ENCODE assay signal across 15 mouse cellular contexts in genomic region chr2:180288966-180289365, GRCm38 (mm10). TPM values are rescaled to one million over a fixed set of nuclear protein-coding genes. Genes with fewer than 3 reads are reported as not detected.
DNase-seq lines count a peak whose midpoint lies in the region; ATAC-seq lines count a peak whose summit lies in the region.
"Had no signal": no experiment of that assay in that cellular context is flagged by ENCODE, and none has a peak within 500 bp of the region (broad histone marks: within the 10 kb centered on the region; RNA-seq: fewer than 3 reads in every experiment).

No protein-coding gene starts in this region.

- H3K36me3 ChIP-seq in hindbrain, embryonic 10.5 days, result no peaks in the 10 kb centered on the region
- no peaks in the 10 kb centered on the region for H3K36me3 ChIP-seq in hindbrain, embryonic 12.5 days
- H3K36me3 ChIP-seq in neural tube, embryonic 15.5 days, result no peaks in the 10 kb centered on the region
- no peaks in the 10 kb centered on the region for H3K36me3 ChIP-seq in limb, embryonic 11.5 days (ENCODE audit: control insufficient read depth, insufficient read depth, low read length)
- H3K36me3 ChIP-seq: heart, embryonic 12.5 days had no signal

- H3K9ac ChIP-seq in hindbrain, embryonic 12.5 days, result no peak overlapping the region
- H3K9ac ChIP-seq in neural tube, embryonic 15.5 days (replicated peaks), result no peak overlapping the region
- H3K9ac ChIP-seq in limb, embryonic 11.5 days (ENCODE audit: low read length), result no peak overlapping the region; the same call in 1 of the 2 replicates
- H3K9ac ChIP-seq: liver, embryonic 14.5 days had no signal

- H3K4me2 ChIP-seq in hindbrain, embryonic 12.5 days (replicated peaks), result no peak overlapping the region
- H3K4me2 ChIP-seq in neural tube, embryonic 15.5 days, result no peak overlapping the region
- H3K4me2 ChIP-seq in limb, embryonic 11.5 days (ENCODE audit: low read depth, severe bottlenecking), result no peak overlapping the region
- H3K4me2 ChIP-seq: heart, embryonic 12.5 days had no signal

- ATAC-seq in hindbrain, embryonic 12.5 days (ENCODE audit: low FRiP score), result no peak
- no peak for ATAC-seq in neural tube, embryonic 15.5 days (ENCODE audit: low FRiP score)
- ATAC-seq in limb, embryonic 11.5 days (ENCODE audit: insufficient number of reproducible peaks, low FRiP score, low TSS enrichment, low read depth), result 0 out of 2 replicates have a peak, but pooled peaks have one; percentile 23
- ATAC-seq in megakaryocyte-erythroid progenitor cell, adult 5-6 weeks (replicated peaks; ENCODE audit: low FRiP score, low TSS enrichment, poor library complexity, severe bottlenecking), result no peak
- ATAC-seq: midbrain, embryonic 16.5 days had no signal

- peaks cover 13% of the 10 kb centered on the region; the same call in 1 of the 2 replicates for H3K4me1 ChIP-seq in hindbrain, embryonic 10.5 days (replicated peaks)
- peaks cover 6% of the 10 kb centered on the region; the same call in 1 of the 2 replicates for H3K4me1 ChIP-seq in hindbrain, embryonic 12.5 days
- H3K4me1 ChIP-seq in neural tube, embryonic 15.5 days, result no peaks in the 10 kb centered on the region
- 0 out of 2 replicates have a peak, but pooled peaks cover 4% of the 10 kb centered on the region for H3K4me1 ChIP-seq in limb, embryonic 11.5 days (ENCODE audit: control insufficient read depth, insufficient read depth, low read length)

- peaks cover 9% of the 10 kb centered on the region; the same call in 1 of the 2 replicates for H3K27me3 ChIP-seq in hindbrain, embryonic 10.5 days (ENCODE audit: insufficient read depth, poor library complexity, severe bottlenecking)
- H3K27me3 ChIP-seq in hindbrain, embryonic 12.5 days, result no peaks in the 10 kb centered on the region; the same call in 1 of the 2 replicates
- H3K27me3 ChIP-seq in neural tube, embryonic 15.5 days (replicated peaks), result no peaks in the 10 kb centered on the region
- H3K27me3 ChIP-seq in limb, embryonic 11.5 days (ENCODE audit: control insufficient read depth, insufficient read depth, low read length), result no peaks in the 10 kb centered on the region
- H3K27me3 ChIP-seq: heart, embryonic 12.5 days had no signal

- 54% methylated on average over 11 of the region's 11 CpGs for WGBS in hindbrain, embryonic 10.5 days
- 52% methylated on average over 11 of the region's 11 CpGs for WGBS in hindbrain, embryonic 12.5 days
- WGBS in neural tube, embryonic 15.5 days, result 51% methylated on average over 11 of the region's 11 CpGs
- 40% methylated on average over 11 of the region's 11 CpGs for WGBS in limb, embryonic 11.5 days

- DNase-seq in hindbrain, embryonic 10.5 days (ENCODE audit: low spot score), result no peak
- peak; percentile 31 for DNase-seq in neural tube, embryonic 10.5 days (ENCODE audit: extremely low spot score, low spot score)
- DNase-seq in limb, embryonic 11.5 days (ENCODE audit: low spot score), result peak; percentile 40
- no peak for DNase-seq in right cerebral cortex, postnatal 14 days
- DNase-seq in gastrocnemius, adult 18-20 months (ENCODE audit: low spot score), result no peak
- DNase-seq: cerebellum, adult 9-10 months had no signal

- no peaks in the 10 kb centered on the region for H3K9me3 ChIP-seq in hindbrain, embryonic 10.5 days
- H3K9me3 ChIP-seq in hindbrain, embryonic 12.5 days (replicated peaks), result no peaks in the 10 kb centered on the region
- H3K9me3 ChIP-seq in neural tube, embryonic 15.5 days (replicated peaks), result no peaks in the 10 kb centered on the region
- no peaks in the 10 kb centered on the region for H3K9me3 ChIP-seq in limb, embryonic 11.5 days (ENCODE audit: control insufficient read depth, low read length)
- H3K9me3 ChIP-seq: heart, embryonic 12.5 days had no signal

- H3K27ac ChIP-seq in hindbrain, embryonic 10.5 days, result peak overlapping the region; percentile 64; the same call in 1 of the 2 replicates
- H3K27ac ChIP-seq in hindbrain, embryonic 12.5 days, result no peak overlapping the region
- H3K27ac ChIP-seq in neural tube, embryonic 15.5 days (replicated peaks), result no peak overlapping the region
- H3K27ac ChIP-seq in limb, embryonic 11.5 days (replicated peaks; ENCODE audit: low read depth, low read length), result no peak overlapping the region
- H3K27ac ChIP-seq: left cerebral cortex, adult 2 months; liver, embryonic 14.5 days had no signal

- peak overlapping the region; percentile 18; the same call in 1 of the 2 replicates for H3K4me3 ChIP-seq in hindbrain, embryonic 10.5 days
- no peak overlapping the region for H3K4me3 ChIP-seq in hindbrain, embryonic 12.5 days
- no peak overlapping the region for H3K4me3 ChIP-seq in neural tube, embryonic 15.5 days (replicated peaks)
- no peak overlapping the region for H3K4me3 ChIP-seq in limb, embryonic 11.5 days (ENCODE audit: low read depth, low read length)
- H3K4me3 ChIP-seq: heart, embryonic 12.5 days; left cerebral cortex, adult 2 months had no signal

RNA-seq across cellular contexts. Expression of gene Rbbp8nl, which starts 0.7 kb away (rescaled TPM):
- 0.18 and 0.55 TPM in 2 replicates for polyA plus RNA-seq in hindbrain, embryonic 10.5 days (2016; fragmentation: Nextera tagmentation; extraction: Ambion mirVana)
- polyA plus RNA-seq in hindbrain, embryonic 12.5 days (2016; fragmentation: Nextera tagmentation; extraction: Ambion mirVana), result 0.20 and 0.35 TPM in 2 replicates
- 0.40 TPM in 1 of 2 replicates, not detected in the other for polyA plus RNA-seq in neural tube, embryonic 15.5 days (2015; fragmentation: Nextera tagmentation; extraction: Ambion mirVana)
- polyA plus RNA-seq in limb, embryonic 11.5 days (2014; fragmentation: Nextera tagmentation; extraction: Ambion mirVana), result 0.40 and 0.75 TPM in 2 replicates
- total RNA-seq in gastrocnemius, adult 18-20 months (2021), result not detected
- total RNA-seq in megakaryocyte-erythroid progenitor cell, adult 5-6 weeks (2014; fragmentation: Nextera tagmentation), result not detected in 2 replicates
- not detected in 2 replicates for total RNA-seq in megakaryocyte-erythroid progenitor cell, adult 5-6 weeks (2017)
- total RNA-seq: left cerebral cortex, adult 2 months; MEL had no signal
- polyA plus RNA-seq: heart, embryonic 12.5 days; hindbrain, embryonic 11.5 days; midbrain, embryonic 16.5 days had no signal

RNA-seq across cellular contexts. Expression of gene Cables2, which starts 15.7 kb away (rescaled TPM):
- 12.6 and 16.0 TPM in 2 replicates for polyA plus RNA-seq in hindbrain, embryonic 10.5 days (2016; fragmentation: Nextera tagmentation; extraction: Ambion mirVana)
- 29.4 and 29.5 TPM in 2 replicates for polyA plus RNA-seq in hindbrain, embryonic 12.5 days (2016; fragmentation: Nextera tagmentation; extraction: Ambion mirVana)
- 21.2 and 25.6 TPM in 2 replicates for polyA plus RNA-seq in neural tube, embryonic 15.5 days (2015; fragmentation: Nextera tagmentation; extraction: Ambion mirVana)
- 15.8 and 18.0 TPM in 2 replicates for polyA plus RNA-seq in limb, embryonic 11.5 days (2014; fragmentation: Nextera tagmentation; extraction: Ambion mirVana)
- 1 to 10 TPM; 8.2 to 9.1 TPM for total RNA-seq in gastrocnemius, adult 18-20 months (2021)
- total RNA-seq in megakaryocyte-erythroid progenitor cell, adult 5-6 weeks (2014; fragmentation: Nextera tagmentation), result 13.8 and 14.4 TPM in 2 replicates
- 7.4 and 20.8 TPM in 2 replicates for total RNA-seq in megakaryocyte-erythroid progenitor cell, adult 5-6 weeks (2017)

RNA-seq across cellular contexts. Expression of gene Rps21, which starts 31.8 kb away (rescaled TPM):
- 440 and 510 TPM in 2 replicates for polyA plus RNA-seq in hindbrain, embryonic 10.5 days (2016; fragmentation: Nextera tagmentation; extraction: Ambion mirVana)
- 393 and 423 TPM in 2 replicates for polyA plus RNA-seq in hindbrain, embryonic 12.5 days (2016; fragmentation: Nextera tagmentation; extraction: Ambion mirVana)
- polyA plus RNA-seq in neural tube, embryonic 15.5 days (2015; fragmentation: Nextera tagmentation; extraction: Ambion mirVana), result 382 and 405 TPM in 2 replicates
- 641 and 643 TPM in 2 replicates for polyA plus RNA-seq in limb, embryonic 11.5 days (2014; fragmentation: Nextera tagmentation; extraction: Ambion mirVana)
- total RNA-seq in gastrocnemius, adult 18-20 months (2021), result 100 to 1,000 TPM; 355 to 460 TPM
- 3,693 and 4,041 TPM in 2 replicates for total RNA-seq in megakaryocyte-erythroid progenitor cell, adult 5-6 weeks (2014; fragmentation: Nextera tagmentation)
- 2,831 and 3,324 TPM in 2 replicates for total RNA-seq in megakaryocyte-erythroid progenitor cell, adult 5-6 weeks (2017)

RNA-seq across cellular contexts. Expression of gene Gata5, which starts 45.5 kb away (rescaled TPM):
- 0.25 TPM in 1 of 2 replicates, not detected in the other for polyA plus RNA-seq in hindbrain, embryonic 10.5 days (2016; fragmentation: Nextera tagmentation; extraction: Ambion mirVana)
- 0.08 TPM in 1 of 2 replicates, not detected in the other for polyA plus RNA-seq in hindbrain, embryonic 12.5 days (2016; fragmentation: Nextera tagmentation; extraction: Ambion mirVana)
- 0.04 and 0.14 TPM in 2 replicates for polyA plus RNA-seq in neural tube, embryonic 15.5 days (2015; fragmentation: Nextera tagmentation; extraction: Ambion mirVana)
- polyA plus RNA-seq in limb, embryonic 11.5 days (2014; fragmentation: Nextera tagmentation; extraction: Ambion mirVana), result 0.13 and 0.29 TPM in 2 replicates
- total RNA-seq in gastrocnemius, adult 18-20 months (2021), result not detected
- not detected in 2 replicates for total RNA-seq in megakaryocyte-erythroid progenitor cell, adult 5-6 weeks (2014; fragmentation: Nextera tagmentation)
- total RNA-seq in megakaryocyte-erythroid progenitor cell, adult 5-6 weeks (2017), result not detected in 2 replicates
- total RNA-seq: left cerebral cortex, adult 2 months; MEL had no signal
- polyA plus RNA-seq: hindbrain, embryonic 11.5 days; midbrain, embryonic 16.5 days had no signal

Comparison
In these comparisons a context has a peak if more than half of its experiments do, and no peak if none do; other contexts are left out.
1. DNase-seq: peak in neural tube, embryonic 10.5 days (single experiment) and limb, embryonic 11.5 days (single experiment); none in hindbrain, embryonic 10.5 days (single experiment), right cerebral cortex, postnatal 14 days (single experiment) and gastrocnemius, adult 18-20 months (single experiment).